Mouse (Mus musculus) liver, embryonic 14.5 days (tissue): ENCODE data around the gene Zfp872. TPM values are rescaled to one million over a fixed set of nuclear protein-coding genes. Genes with fewer than 3 reads are reported as not detected.

Experiments
- ATAC-seq: fragments of 200-750 bp; cut with Nextera tagmentation; 2 replicates; pipeline ENCODE4 v1.8.0; 2017; ENCODE audit warnings: moderate number of reproducible peaks, mild to moderate bottlenecking, moderate library complexity; ENCODE audit not compliant: insufficient read depth
- DNase-seq, 3 experiments: peaks; one replicate each; pipeline ENCODE4 v3.0.0-alpha.2; 2012 to 2013; ENCODE audit warnings: low read depth in 3 of 3, low spot score in 3 of 3
- H3K27ac ChIP-seq: fragments of 300-500 bp; sonication (generic); 2 replicates; pipeline ENCODE4 v1.5.1; 2014; ENCODE audit warnings: moderate library complexity, mild to moderate bottlenecking, control low read depth, inconsistent platforms
- H3K27me3 ChIP-seq: fragments of 300-500 bp; sonication (generic); 2 replicates; pipeline ENCODE4 v1.6.1; 2014; ENCODE audit warnings: mild to moderate bottlenecking, low read length, moderate library complexity; ENCODE audit not compliant: control insufficient read depth, insufficient read depth
- H3K36me3 ChIP-seq: fragments of 300-500 bp; sonication (generic); replicated peaks from 2 replicates; pipeline ENCODE4 v1.6.1; 2014; ENCODE audit warnings: low read depth; ENCODE audit not compliant: control insufficient read depth, insufficient read depth
- H3K4me1 ChIP-seq, 2 experiments: fragments of 200-500 bp in 1 of 2; fragments of 300-500 bp in 1 of 2; sonication (generic) in 1 of 2; replicated peaks; 2 replicates each; pipeline ENCODE4 v1.6.1; 2012 to 2014; ENCODE audit warnings: antibody characterized with exemption in 1 of 2, inconsistent platforms in 1 of 2, low read length in 1 of 2; ENCODE audit not compliant: control insufficient read depth in 2 of 2, insufficient read depth in 2 of 2
- H3K4me2 ChIP-seq: fragments of 300-500 bp; sonication (generic); 2 replicates; pipeline ENCODE4 v1.6.1; 2014; ENCODE audit warnings: low read depth, mild to moderate bottlenecking, control low read depth, moderate library complexity
- H3K4me3 ChIP-seq, 2 experiments: fragments of 200-500 bp in 1 of 2; fragments of 300-500 bp in 1 of 2; sonication (generic) in 1 of 2; 2 replicates each; pipeline ENCODE4 v1.5.1; 2012 to 2014; ENCODE audit warnings: low read depth in 2 of 2, low read length in 2 of 2, mild to moderate bottlenecking in 2 of 2, control low read depth in 1 of 2, inconsistent platforms in 1 of 2, moderate library complexity in 1 of 2; ENCODE audit not compliant: insufficient read depth in 1 of 2
- H3K9ac ChIP-seq: fragments of 300-500 bp; sonication (generic); replicated peaks from 2 replicates; pipeline ENCODE4 v1.6.1; 2014; ENCODE audit warnings: mild to moderate bottlenecking, control low read depth, moderate library complexity
- H3K9me3 ChIP-seq: fragments of 300-500 bp; sonication (generic); 2 replicates; pipeline ENCODE4 v1.6.1; 2016; ENCODE audit warnings: low read length, mixed read lengths; ENCODE audit not compliant: control insufficient read depth
- CTCF ChIP-seq: IDR thresholded peaks from 2 replicates; pipeline ENCODE4 v1.5.1; 2016; ENCODE audit warnings: antibody characterized with exemption, low read depth, control low read depth
- EP300 ChIP-seq: IDR thresholded peaks from 2 replicates; pipeline ENCODE4 v1.6.1; 2016; ENCODE audit warnings: antibody characterized with exemption, low read depth
- WGBS: fragments of 180-500 bp; shearing (Covaris S2); extraction: QIAGEN DNeasy Blood & Tissue Kit; methylation state at CpG from one replicate; pipeline ENCODE4 v1.1.7; 2014; ENCODE audit not compliant: insufficient replicate concordance; 5-methylcytosine and 5-hydroxymethylcytosine counted together
- polyA plus RNA-seq, 2 experiments: library from polyadenylated mRNA; depleted of rRNA in 1 of 2; stranded (reverse) in 1 of 2; unstranded in 1 of 2; fragments of >200 nt; fragmentation: Nextera tagmentation in 1 of 2; extraction: Ambion mirVana in 1 of 2; gene quantifications; 2 replicates each; pipeline versions ENCODE4 v1.2.1 to v1.2.3; 2012 to 2014

The Zfp872 gene
- polyA plus RNA-seq, 2 experiments = not detected

GRCm38 (mm10) chr9:22155614-22156013 lies 32.3 kb upstream of the Zfp872 start:
- Histone ChIP-seq H3K9me3 (no peaks in the 10 kb centered on the region), H3K27ac (no peak overlapping the region), H3K36me3 (no peaks in the 10 kb centered on the region), H3K27me3 (no peaks in the 10 kb centered on the region; the same call in 1 of the 2 replicates), H3K4me1 (peaks cover 6 to 10% of the 10 kb centered on the region in 2 experiments), H3K4me3 (peak overlapping the region; percentile 42 to 43; a peak in 3 of 4 replicates), H3K9ac (peak overlapping the region; percentile 6; the same call in 1 of the 2 replicates), H3K4me2 (peak overlapping the region; percentile 50)
- DNase-seq (peak in 2 of 3 experiments; percentile 64 to 70), ATAC-seq (0 out of 2 replicates have a peak, but pooled peaks have one; percentile 9)
- TF ChIP-seq EP300 = no peak
- peak; percentile 84 for TF ChIP-seq CTCF
- 14% methylated on average over 10 of the region's 10 CpGs for WGBS

GRCm38 (mm10) chr9:22156497-22157245 lies 31.2 kb upstream of the Zfp872 start, which contains the start of gene Pigyl:
Gene Pigyl, plus strand, starts transcription at chr9:22156846.
- Histone ChIP-seq H3K4me1 (peaks cover 6 to 10% of the 10 kb centered on the region in 2 experiments), H3K9me3 (no peaks in the 10 kb centered on the region), H3K27ac (no peak within 1 kb of the TSS), H3K4me2 (peak within 1 kb of the TSS; percentile 93), H3K27me3 (no peaks in the 10 kb centered on the region; the same call in 1 of the 2 replicates), H3K9ac (peak within 1 kb of the TSS; percentile 88), H3K4me3 (peak within 1 kb of the TSS; percentile 85 to 87), H3K36me3 (no peaks in the 10 kb centered on the region)
- WGBS = under 1% methylated on average over 65 of the region's 65 CpGs
- DNase-seq = peak; percentile 98 to 99 (median 99)
- TF ChIP-seq EP300 = no peak
- TF ChIP-seq CTCF = peak; percentile 50
- ATAC-seq = peak; percentile 97

- H3K27me3 ChIP-seq = no peaks in the 10 kb centered on the region
- no peak overlapping the region for H3K27ac ChIP-seq
- no peaks in the 10 kb centered on the region for H3K9me3 ChIP-seq
- WGBS = 68% methylated on average over 34 of the region's 34 CpGs
- ATAC-seq (no peak), DNase-seq (no peak)
- peak overlapping the region; percentile 85 to 87 for H3K4me3 ChIP-seq
- peak overlapping the region; percentile 88 for H3K9ac ChIP-seq
- H3K4me1 ChIP-seq = peaks cover 6 to 10% of the 10 kb centered on the region in 2 experiments
- TF ChIP-seq CTCF (no peak), EP300 (no peak)
- H3K4me2 ChIP-seq = peak overlapping the region; percentile 93
- H3K36me3 ChIP-seq = no peaks in the 10 kb centered on the region
Observed at GRCm38 (mm10) chr9:22157516-22158265, 30.2 kb upstream of the Zfp872 start.

GRCm38 (mm10) chr9:22161299-22161698 lies 26.6 kb upstream of the Zfp872 start:
- no peaks in the 10 kb centered on the region; the same call in 1 of the 2 replicates for H3K27me3 ChIP-seq
- DNase-seq = no peak
- H3K4me2 ChIP-seq = no peak overlapping the region
- peaks cover 4 to 6% of the 10 kb centered on the region in 2 experiments; a peak in 3 of 4 replicates for H3K4me1 ChIP-seq
- no peak overlapping the region for H3K27ac ChIP-seq
- WGBS = 44% methylated on average over 6 of the region's 6 CpGs
- H3K9me3 ChIP-seq = no peaks in the 10 kb centered on the region
- ATAC-seq = no peak
- no peak for TF ChIP-seq CTCF
- TF ChIP-seq EP300 = no peak
- no peak overlapping the region for H3K9ac ChIP-seq
- no peaks in the 10 kb centered on the region for H3K36me3 ChIP-seq
- H3K4me3 ChIP-seq = no peak overlapping the region

GRCm38 (mm10) chr9:22162305-22162704 lies 25.6 kb upstream of the Zfp872 start:
- 63% methylated on average over 9 of the region's 9 CpGs for WGBS
- Histone ChIP-seq H3K4me1 (peaks cover 4% of the 10 kb centered on the region in 2 experiments; a peak in 3 of 4 replicates), H3K4me2 (no peak overlapping the region), H3K9me3 (no peaks in the 10 kb centered on the region; the same call in 1 of the 2 replicates), H3K9ac (no peak overlapping the region), H3K27me3 (no peaks in the 10 kb centered on the region; the same call in 1 of the 2 replicates), H3K4me3 (no peak overlapping the region), H3K27ac (no peak overlapping the region), H3K36me3 (no peaks in the 10 kb centered on the region)
- TF ChIP-seq CTCF (no peak), EP300 (no peak)
- no peak for ATAC-seq
- no peak for DNase-seq
